Mouse (Mus musculus): ENCODE measurements around the gene Gpr3.

Gene Gpr3

GRCm38 (mm10) chr4:133198337-133199180 lies 13.8 kb downstream of the Gpr3 start:
- DNase-seq (ENCODE audit: low spot score in 2 of 2) = no peak

- DNase-seq (ENCODE audit: low spot score in 2 of 2) = no peak
Observed at GRCm38 (mm10) chr4:133197801-133198286, 14.5 kb downstream of the Gpr3 start.

GRCm38 (mm10) chr4:133197355-133197754 lies 15.0 kb downstream of the Gpr3 start:
- no peak for DNase-seq (ENCODE audit: low spot score in 2 of 2)

- DNase-seq (ENCODE audit: low spot score in 2 of 2) = no peak
Observed at GRCm38 (mm10) chr4:133196852-133197251, 15.5 kb downstream of the Gpr3 start.

- no peak for DNase-seq (ENCODE audit: low spot score in 2 of 2)
Observed at GRCm38 (mm10) chr4:133196136-133196535, 16.2 kb downstream of the Gpr3 start.

GRCm38 (mm10) chr4:133195014-133195413 lies 17.3 kb downstream of the Gpr3 start:
- no peak for DNase-seq (ENCODE audit: low spot score in 2 of 2)

GRCm38 (mm10) chr4:133194482-133194881 lies 17.9 kb downstream of the Gpr3 start:
- DNase-seq (ENCODE audit: low spot score in 2 of 2) = no peak

- DNase-seq (ENCODE audit: low spot score in 2 of 2) = no peak
Observed at GRCm38 (mm10) chr4:133189396-133189795, 22.9 kb downstream of the Gpr3 start.

GRCm38 (mm10) chr4:133186856-133187255 lies 25.5 kb downstream of the Gpr3 start:
- no peak for DNase-seq (ENCODE audit: low spot score in 2 of 2)

- DNase-seq (ENCODE audit: low spot score in 2 of 2) = no peak
Observed at GRCm38 (mm10) chr4:133185893-133186292, 26.4 kb downstream of the Gpr3 start.

GRCm38 (mm10) chr4:133184898-133185665 lies 27.3 kb downstream of the Gpr3 start:
- DNase-seq (ENCODE audit: low spot score in 2 of 2) = no peak

- DNase-seq (ENCODE audit: low spot score in 2 of 2) = no peak
Observed at GRCm38 (mm10) chr4:133184031-133184897, 28.1 kb downstream of the Gpr3 start.

- DNase-seq (ENCODE audit: low spot score in 2 of 2) = no peak
Observed at GRCm38 (mm10) chr4:133182439-133183033, 29.8 kb downstream of the Gpr3 start.

GRCm38 (mm10) chr4:133179258-133179657 lies 33.1 kb downstream of the Gpr3 start:
- DNase-seq (ENCODE audit: low spot score in 2 of 2) = no peak

GRCm38 (mm10) chr4:133178305-133178704 lies 34.0 kb downstream of the Gpr3 start:
- no peak for DNase-seq (ENCODE audit: low spot score in 2 of 2)

GRCm38 (mm10) chr4:133176761-133177403 lies 35.5 kb downstream of the Gpr3 start:
- DNase-seq (ENCODE audit: low spot score in 2 of 2) = no peak

GRCm38 (mm10) chr4:133175998-133176760 lies 36.2 kb downstream of the Gpr3 start:
- no peak for DNase-seq (ENCODE audit: low spot score in 2 of 2)

GRCm38 (mm10) chr4:133175274-133175673 lies 37.1 kb downstream of the Gpr3 start:
- DNase-seq (ENCODE audit: low spot score in 2 of 2) = no peak

GRCm38 (mm10) chr4:133174361-133174760 lies 38.0 kb downstream of the Gpr3 start:
- DNase-seq (ENCODE audit: low spot score in 2 of 2) = no peak

GRCm38 (mm10) chr4:133172451-133172850 lies 39.9 kb downstream of the Gpr3 start:
- no peak for DNase-seq (ENCODE audit: low spot score in 2 of 2)

Measured in frontal cortex, postnatal 25 days (tissue).